Mouse (Mus musculus): ENCODE data around the gene Heca. TPM values are rescaled to one million over a fixed set of nuclear protein-coding genes. Genes with fewer than 3 reads are reported as not detected.

The Heca gene
- total RNA-seq (2012; rRNA removed) = 5.7 and 7.2 TPM in 2 replicates
- polyA plus RNA-seq (2012; ENCODE audit: insufficient read depth in 1 of 2, insufficient read length in 2 of 2, low read depth in 1 of 2, low replicate concordance in 2 of 2, missing spikeins in 1 of 2) = 10 to 100 TPM; 10.5 to 66.9 TPM

DNA sequence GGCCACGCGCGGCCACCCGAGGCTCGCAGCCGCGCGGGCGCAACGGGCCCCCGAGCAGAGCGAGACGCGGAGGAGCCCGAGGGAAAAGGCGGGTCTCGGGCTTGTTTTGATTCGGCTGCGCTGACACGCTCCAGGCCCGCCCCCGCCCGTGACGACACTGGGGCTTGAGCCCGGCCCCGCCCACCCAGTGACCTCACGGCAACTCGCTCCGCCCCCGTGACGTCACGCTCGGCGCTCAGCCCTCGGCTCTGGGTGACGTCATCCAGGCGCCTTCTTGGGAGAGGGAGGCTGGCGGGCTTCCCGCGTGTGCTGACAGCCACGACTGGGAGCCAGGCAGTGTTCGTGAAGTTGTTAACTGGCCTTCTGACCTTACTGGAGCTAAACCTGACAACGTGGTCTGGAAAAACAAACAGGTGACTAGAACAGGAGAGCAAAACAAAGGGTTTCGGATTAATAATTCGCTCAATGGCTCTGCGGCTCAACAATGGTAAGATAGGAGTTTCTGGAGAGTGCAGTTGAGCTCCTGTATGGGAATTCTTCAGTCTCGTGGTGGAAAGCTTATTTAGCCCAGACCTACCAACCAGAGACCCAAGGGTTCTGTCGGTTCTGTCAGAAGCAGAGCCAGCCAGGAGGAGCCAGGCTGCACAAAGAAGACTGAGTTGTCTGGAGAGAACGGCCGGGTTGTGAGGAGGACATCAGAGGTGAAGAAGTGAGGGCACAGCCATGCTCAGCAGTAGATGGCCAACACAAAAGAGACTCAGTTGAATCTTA lies at the start of gene Heca:
Gene Heca, minus strand, starts transcription at position 108 of the 771 bp plus-strand sequence.
- Histone ChIP-seq H3K9ac (ENCODE audit: control insufficient read depth, low read depth, low read length, poor library complexity, severe bottlenecking) (peak within 1 kb of the TSS; percentile 95), H3K79me2 (ENCODE audit: control insufficient read depth, insufficient read depth, low read length, poor library complexity) (peaks cover 5% of the 10 kb centered on the region), H3K9me3 (replicated peaks; ENCODE audit: insufficient read depth, low read length) (no peaks in the 10 kb centered on the region), H3K4me1 (ENCODE audit: control insufficient read depth in 1 of 2, insufficient read depth in 2 of 2, low read length in 2 of 2) (peaks cover 2 to 7% of the 10 kb centered on the region in 2 experiments; a peak in 3 of 4 replicates), H3K27ac (ENCODE audit: control insufficient read depth, low read depth, low read length) (peak within 1 kb of the TSS; percentile 64), H3K36me3 (ENCODE audit: control insufficient read depth in 1 of 2, insufficient read depth in 2 of 2, low read length in 2 of 2) (peaks cover 0 to 11% of the 10 kb centered on the region in 2 experiments; a peak in 2 of 4 replicates), H3K4me3 (ENCODE audit: control insufficient read depth in 1 of 2, insufficient read depth in 1 of 2, low read depth in 2 of 2, low read length in 2 of 2) (peak within 1 kb of the TSS; percentile 67 to 91), H3K27me3 (ENCODE audit: control insufficient read depth in 1 of 2, insufficient read depth in 2 of 2, low read length in 2 of 2) (no peaks in the 10 kb centered on the region)
- no peak for TF ChIP-seq ZNF384 (IDR thresholded peaks at IDR 0.05; ENCODE audit: low read depth, low read length)
- TF ChIP-seq MEF2A (IDR thresholded peaks at IDR 0.05; ENCODE audit: extremely low read depth, insufficient replicate concordance, low read depth, low read length, poor library complexity, severe bottlenecking) = no peak
- peak; percentile 85; the same call in 1 of the 2 replicates for TF ChIP-seq GABPA (IDR thresholded peaks at IDR 0.05; ENCODE audit: low read depth, low read length)
- no peak for TF ChIP-seq RCOR1 (IDR thresholded peaks at IDR 0.05; ENCODE audit: low read depth, low read length)
- peak; percentile 48; the same call in 1 of the 2 replicates for TF ChIP-seq HCFC1 (IDR thresholded peaks at IDR 0.05; ENCODE audit: low read depth, low read length)
- TF ChIP-seq KAT2A (conservative IDR thresholded peaks at IDR 0.05; ENCODE audit: low read depth, low read length) = no peak
- TF ChIP-seq GATA1 (IDR thresholded peaks at IDR 0.05; ENCODE audit: low read depth, low read length) = no peak
- TF ChIP-seq NRF1 (IDR thresholded peaks at IDR 0.05; ENCODE audit: insufficient read depth, low read depth, low read length, poor library complexity, severe bottlenecking) = no peak
- TF ChIP-seq ETS1 (IDR thresholded peaks at IDR 0.05; ENCODE audit: low read depth, low read length) = peak; percentile 77
- TF ChIP-seq MYB (IDR thresholded peaks at IDR 0.05; ENCODE audit: low read depth, low read length) = no peak
- no peak for TF ChIP-seq EP300 (IDR thresholded peaks at IDR 0.05; ENCODE audit: low read depth in 1 of 2, low read length in 2 of 2)
- TF ChIP-seq UBTF (IDR thresholded peaks at IDR 0.05; ENCODE audit: borderline replicate concordance, insufficient read depth, low read depth, low read length) = no peak
- TF ChIP-seq SIN3A (IDR thresholded peaks at IDR 0.05; ENCODE audit: low read length) = 0 out of 2 replicates have a peak, but pooled peaks have one; percentile 43
- no peak for TF ChIP-seq ZMIZ1 (IDR thresholded peaks at IDR 0.05; ENCODE audit: low read depth, low read length)
- TF ChIP-seq CHD2 (IDR thresholded peaks at IDR 0.05; ENCODE audit: low read length) = no peak
- TF ChIP-seq SMC3 (IDR thresholded peaks at IDR 0.05; ENCODE audit: low read depth, low read length) = no peak
- no peak for TF ChIP-seq TBP (IDR thresholded peaks at IDR 0.05; ENCODE audit: low read depth, low read length)
- TF ChIP-seq POLR2A (IDR thresholded peaks at IDR 0.05; ENCODE audit: control insufficient read depth in 1 of 2, insufficient read depth in 1 of 2, low read depth in 1 of 2, low read length in 2 of 2, poor library complexity in 1 of 2) = peak in 1 of 2 experiments; percentile 23; a peak in 1 of 4 replicates
- no peak for TF ChIP-seq MAFK (IDR thresholded peaks at IDR 0.05; ENCODE audit: borderline replicate concordance, low read depth, low read length)
- TF ChIP-seq NELFE (IDR thresholded peaks at IDR 0.05; ENCODE audit: low read depth, low read length) = no peak
- no peak for TF ChIP-seq MAZ (IDR thresholded peaks at IDR 0.05; ENCODE audit: low read depth, low read length)
- no peak for TF ChIP-seq CTCF (IDR thresholded peaks at IDR 0.05 in 2 of 3, conservative IDR thresholded peaks at IDR 0.05 in 1 of 3; ENCODE audit: control insufficient read depth in 1 of 3, insufficient read depth in 1 of 3, low read depth in 2 of 3, low read length in 3 of 3, poor library complexity in 1 of 3, severe bottlenecking in 1 of 3)
- TF ChIP-seq ELF1 (IDR thresholded peaks at IDR 0.05; ENCODE audit: low read depth, low read length) = no peak
- TF ChIP-seq TCF12 (IDR thresholded peaks at IDR 0.05; ENCODE audit: low read depth, low read length) = no peak
- no peak; the same call in 1 of the 2 replicates for TF ChIP-seq MAX (IDR thresholded peaks at IDR 0.05; ENCODE audit: low read length)
- TF ChIP-seq E2F4 (IDR thresholded peaks at IDR 0.05; ENCODE audit: borderline replicate concordance, low read depth, low read length) = no peak
- TF ChIP-seq MYC (IDR thresholded peaks at IDR 0.05; ENCODE audit: low read depth, low read length) = no peak
- no peak for TF ChIP-seq ZKSCAN1 (IDR thresholded peaks at IDR 0.05; ENCODE audit: low read depth, low read length)
- no peak for TF ChIP-seq ZC3H11A (IDR thresholded peaks at IDR 0.05; ENCODE audit: low read depth, low read length)
- no peak for TF ChIP-seq USF2 (IDR thresholded peaks at IDR 0.05; ENCODE audit: borderline replicate concordance in 1 of 2, insufficient read depth in 1 of 2, low read depth in 1 of 2, low read length in 2 of 2)
- no peak for TF ChIP-seq RAD21 (IDR thresholded peaks at IDR 0.05; ENCODE audit: low read depth, low read length)
- TF ChIP-seq USF1 (IDR thresholded peaks at IDR 0.05; ENCODE audit: low read depth, low read length) = peak; percentile 25; the same call in 1 of the 2 replicates
- DNase-seq (ENCODE audit: low read depth, low spot score) = peak; percentile 88

Data from MEL (cell line).